Mouse (Mus musculus) small intestine, adult 2 months (tissue): ENCODE measurements around the gene Rpap3.

ENCODE experiments used
- CTCF ChIP-seq: fragments of 200-500 bp; IDR thresholded peaks from 2 replicates; pipeline ENCODE4 v1.5.1; 2012; ENCODE audit warnings: low read depth, mild to moderate bottlenecking, control low read depth, inconsistent platforms, low read length, moderate library complexity, mixed read lengths; ENCODE audit not compliant: insufficient replicate concordance, insufficient read length; ENCODE audit errors: extremely low read depth
- POLR2A ChIP-seq: fragments of 200-500 bp; IDR thresholded peaks from 2 replicates; pipeline ENCODE4 v1.6.1; 2012; ENCODE audit warnings: low read depth, mild to moderate bottlenecking, control low read depth, inconsistent platforms, low read length, moderate library complexity

DNA sequence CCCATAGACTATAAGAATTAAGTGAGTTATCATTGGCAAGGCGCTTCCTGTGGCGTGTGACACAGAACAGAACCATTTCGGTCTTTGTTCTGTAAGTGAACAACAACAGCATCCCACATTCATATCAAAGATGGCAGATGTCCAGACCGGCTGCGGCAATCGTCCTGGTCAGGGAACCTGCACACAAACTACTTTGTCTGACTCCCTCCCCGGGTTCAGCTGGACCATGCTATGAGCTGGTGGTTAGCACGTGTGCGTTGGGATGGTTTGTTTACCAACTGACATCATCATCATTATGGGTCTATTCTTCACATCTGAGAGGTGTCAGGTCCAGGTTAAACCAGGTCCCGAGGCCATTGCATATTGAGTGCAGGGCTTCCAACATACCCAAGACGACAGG lies 22.8 kb upstream of the Rpap3 start:
- no peak for TF ChIP-seq CTCF
- TF ChIP-seq POLR2A, result no peak
